Mouse (Mus musculus): Measurements from ENCODE around the gene Atraid. TPM values are rescaled to one million over a fixed set of nuclear protein-coding genes. Genes with fewer than 3 reads are reported as not detected.

The Atraid gene
- polyA plus RNA-seq, 1 experiment from 2014 or later = 81.8 TPM

GRCm38 (mm10) chr5:31094799-31095691 is 46.9 kb downstream of the Atraid start:
- no peak overlapping the region for H3K27ac ChIP-seq (ENCODE audit: low read depth, low read length)
- no peak overlapping the region for H3K9ac ChIP-seq (ENCODE audit: low read length)
- peak overlapping the region; percentile 35; the same call in 1 of the 2 replicates for H3K4me2 ChIP-seq (ENCODE audit: low read depth, low read length, severe bottlenecking)
- H3K4me1 ChIP-seq (replicated peaks; ENCODE audit: control insufficient read depth, insufficient read depth, low read length) = peaks cover 19% of the 10 kb centered on the region
- ATAC-seq (replicated peaks; ENCODE audit: low FRiP score) (no peak), DNase-seq (ENCODE audit: low spot score) (no peak)
- peaks cover 69% of the 10 kb centered on the region for H3K27me3 ChIP-seq (ENCODE audit: control insufficient read depth, insufficient read depth, low read length)
- WGBS = under 1% methylated on average over 59 of the region's 59 CpGs
- H3K4me3 ChIP-seq (ENCODE audit: low read depth, low read length) = peak overlapping the region; percentile 17
- H3K36me3 ChIP-seq (ENCODE audit: control insufficient read depth, insufficient read depth, low read length) = no peaks in the 10 kb centered on the region
- H3K9me3 ChIP-seq (ENCODE audit: control insufficient read depth, low read length) = no peaks in the 10 kb centered on the region

GRCm38 (mm10) chr5:31095711-31096480 is 47.8 kb downstream of the Atraid start:
- Histone ChIP-seq H3K4me2 (ENCODE audit: low read depth, low read length, severe bottlenecking) (no peak overlapping the region; the same call in 1 of the 2 replicates), H3K9ac (ENCODE audit: low read length) (no peak overlapping the region), H3K36me3 (ENCODE audit: control insufficient read depth, insufficient read depth, low read length) (no peaks in the 10 kb centered on the region), H3K4me3 (ENCODE audit: low read depth, low read length) (peak overlapping the region; percentile 17; the same call in 1 of the 2 replicates), H3K27ac (ENCODE audit: low read depth, low read length) (no peak overlapping the region), H3K9me3 (ENCODE audit: control insufficient read depth, low read length) (no peaks in the 10 kb centered on the region), H3K27me3 (ENCODE audit: control insufficient read depth, insufficient read depth, low read length) (peaks cover 61% of the 10 kb centered on the region), H3K4me1 (replicated peaks; ENCODE audit: control insufficient read depth, insufficient read depth, low read length) (peaks cover 19% of the 10 kb centered on the region)
- WGBS = 24% methylated on average over 11 of the region's 11 CpGs
- DNase-seq (ENCODE audit: low spot score) (no peak), ATAC-seq (replicated peaks; ENCODE audit: low FRiP score) (no peak)

Other genes starting within 250 kb of the Atraid start
- 37.5 and 39.7 TPM in 2 replicates for gene Mapre3, start 233.7 kb upstream of the Atraid start, polyA plus RNA-seq (2014; fragmentation: Nextera tagmentation; extraction: Ambion mirVana)
- 49.8 and 52.2 TPM in 2 replicates for gene Tmem214, start 180.3 kb upstream of the Atraid start, polyA plus RNA-seq (2014; fragmentation: Nextera tagmentation; extraction: Ambion mirVana)
- gene Agbl5, start 159.6 kb upstream of the Atraid start, polyA plus RNA-seq (2014; fragmentation: Nextera tagmentation; extraction: Ambion mirVana) = 34.5 and 37.3 TPM in 2 replicates
- 339 and 356 TPM in 2 replicates for gene Ost4, start 140.5 kb upstream of the Atraid start, polyA plus RNA-seq (2014; fragmentation: Nextera tagmentation; extraction: Ambion mirVana)
- 44.6 and 44.7 TPM in 2 replicates for gene Emilin1, start 134.9 kb upstream of the Atraid start, polyA plus RNA-seq (2014; fragmentation: Nextera tagmentation; extraction: Ambion mirVana)
- gene Khk, start 126.9 kb upstream of the Atraid start, polyA plus RNA-seq (2014; fragmentation: Nextera tagmentation; extraction: Ambion mirVana) = 6.9 and 7.1 TPM in 2 replicates
- gene Cgref1, start 102.7 kb upstream of the Atraid start, polyA plus RNA-seq (2014; fragmentation: Nextera tagmentation; extraction: Ambion mirVana) = 6.4 and 6.8 TPM in 2 replicates
- 106 and 114 TPM in 2 replicates for gene Preb, start 88.0 kb upstream of the Atraid start, polyA plus RNA-seq (2014; fragmentation: Nextera tagmentation; extraction: Ambion mirVana)
- gene Tcf23, start 79.7 kb upstream of the Atraid start, polyA plus RNA-seq (2014; fragmentation: Nextera tagmentation; extraction: Ambion mirVana) = not detected in 2 replicates
- gene Slc5a6, start 612 bp downstream of the Atraid start, polyA plus RNA-seq (2014; fragmentation: Nextera tagmentation; extraction: Ambion mirVana) = 10.8 and 10.9 TPM in 2 replicates
- gene Cad, start 6.5 kb downstream of the Atraid start, polyA plus RNA-seq (2014; fragmentation: Nextera tagmentation; extraction: Ambion mirVana) = 44.3 and 55.4 TPM in 2 replicates
- gene Dnajc5g, start 58.0 kb downstream of the Atraid start, polyA plus RNA-seq (2014; fragmentation: Nextera tagmentation; extraction: Ambion mirVana) = not detected in 2 replicates
- gene Slc30a3, start 59.9 kb downstream of the Atraid start, polyA plus RNA-seq (2014; fragmentation: Nextera tagmentation; extraction: Ambion mirVana) = 0.79 and 1.2 TPM in 2 replicates
- gene Trim54, start 68.4 kb downstream of the Atraid start, polyA plus RNA-seq (2014; fragmentation: Nextera tagmentation; extraction: Ambion mirVana) = not detected in 2 replicates
- gene Ucn, start 90.5 kb downstream of the Atraid start, polyA plus RNA-seq (2014; fragmentation: Nextera tagmentation; extraction: Ambion mirVana) = not detected in 2 replicates
- 56.3 and 57.5 TPM in 2 replicates for gene Mpv17, start 105.9 kb downstream of the Atraid start, polyA plus RNA-seq (2014; fragmentation: Nextera tagmentation; extraction: Ambion mirVana)
- 2.1 and 2.3 TPM in 2 replicates for gene Gm29609, start 131.6 kb downstream of the Atraid start, polyA plus RNA-seq (2014; fragmentation: Nextera tagmentation; extraction: Ambion mirVana)
- gene Gtf3c2, start 131.8 kb downstream of the Atraid start, polyA plus RNA-seq (2014; fragmentation: Nextera tagmentation; extraction: Ambion mirVana) = 101 and 109 TPM in 2 replicates
- 142 and 144 TPM in 2 replicates for gene Snx17, start 144.9 kb downstream of the Atraid start, polyA plus RNA-seq (2014; fragmentation: Nextera tagmentation; extraction: Ambion mirVana)
- 68.8 and 83.8 TPM in 2 replicates for gene Eif2b4, start 145.1 kb downstream of the Atraid start, polyA plus RNA-seq (2014; fragmentation: Nextera tagmentation; extraction: Ambion mirVana)
- 10.0 TPM in 2 replicates for gene Zfp513, start 154.0 kb downstream of the Atraid start, polyA plus RNA-seq (2014; fragmentation: Nextera tagmentation; extraction: Ambion mirVana)
- gene Ppm1g, start 172.4 kb downstream of the Atraid start, polyA plus RNA-seq (2014; fragmentation: Nextera tagmentation; extraction: Ambion mirVana) = 177 and 193 TPM in 2 replicates
- gene Nrbp1, start 192.6 kb downstream of the Atraid start, polyA plus RNA-seq (2014; fragmentation: Nextera tagmentation; extraction: Ambion mirVana) = 145 and 155 TPM in 2 replicates
- gene Gm9970, start 192.9 kb downstream of the Atraid start, polyA plus RNA-seq (2014; fragmentation: Nextera tagmentation; extraction: Ambion mirVana) = 0.92 TPM in 1 of 2 replicates, not detected in the other
- gene Krtcap3, start 203.4 kb downstream of the Atraid start, polyA plus RNA-seq (2014; fragmentation: Nextera tagmentation; extraction: Ambion mirVana) = 5.0 and 5.1 TPM in 2 replicates
- gene Ift172, start 242.8 kb downstream of the Atraid start, polyA plus RNA-seq (2014; fragmentation: Nextera tagmentation; extraction: Ambion mirVana) = 42.6 and 50.4 TPM in 2 replicates
- 58.4 and 62.8 TPM in 2 replicates for gene Fndc4, start 247.8 kb downstream of the Atraid start, polyA plus RNA-seq (2014; fragmentation: Nextera tagmentation; extraction: Ambion mirVana)
- 0.13 TPM in 1 of 2 replicates, not detected in the other for gene Gckr, start 249.1 kb downstream of the Atraid start, polyA plus RNA-seq (2014; fragmentation: Nextera tagmentation; extraction: Ambion mirVana)